Mouse (Mus musculus) midbrain, embryonic 14.5 days (tissue): ENCODE measurements around the gene Slc30a6. TPM values are rescaled to one million over a fixed set of nuclear protein-coding genes. Genes with fewer than 3 reads are reported as not detected.

Experiments
- ATAC-seq: fragments of 200-750 bp; cut with Nextera tagmentation; 2 replicates; pipeline ENCODE4 v1.8.0; 2017; ENCODE audit warnings: moderate number of reproducible peaks, moderate library complexity; ENCODE audit not compliant: low FRiP score, low TSS enrichment
- DNase-seq: peaks from one replicate; pipeline ENCODE4 v3.0.0-alpha.2; 2015
- H3K27ac ChIP-seq: fragments of 300-500 bp; sonication (generic); replicated peaks from 2 replicates; pipeline ENCODE4 v1.5.1; 2014; ENCODE audit warnings: mild to moderate bottlenecking, low read depth, low read length, moderate library complexity
- H3K27me3 ChIP-seq: fragments of 300-500 bp; sonication (generic); 2 replicates; pipeline ENCODE4 v1.6.1; 2014; ENCODE audit warnings: low read length, control low read depth, mixed read lengths; ENCODE audit not compliant: control insufficient read depth, insufficient read depth
- H3K36me3 ChIP-seq: fragments of 300-500 bp; sonication (generic); 2 replicates; pipeline ENCODE4 v1.6.1; 2014; ENCODE audit warnings: low read length, control low read depth; ENCODE audit not compliant: control insufficient read depth, insufficient read depth
- H3K4me1 ChIP-seq: fragments of 300-500 bp; sonication (generic); 2 replicates; pipeline ENCODE4 v1.6.1; 2014; ENCODE audit warnings: mild to moderate bottlenecking, antibody characterized with exemption, low read length, control low read depth; ENCODE audit not compliant: control insufficient read depth, insufficient read depth
- H3K4me2 ChIP-seq: fragments of 300-500 bp; sonication (generic); 2 replicates; pipeline ENCODE4 v1.6.1; 2014; ENCODE audit warnings: mild to moderate bottlenecking, low read length, moderate library complexity
- H3K4me3 ChIP-seq: fragments of 300-500 bp; sonication (generic); replicated peaks from 2 replicates; pipeline ENCODE4 v1.5.1; 2014; ENCODE audit warnings: low read depth, low read length
- H3K9ac ChIP-seq: fragments of 300-500 bp; sonication (generic); replicated peaks from 2 replicates; pipeline ENCODE4 v1.6.1; 2014; ENCODE audit warnings: mild to moderate bottlenecking, low read length, moderate library complexity
- H3K9me3 ChIP-seq: fragments of 300-500 bp; sonication (generic); 2 replicates; pipeline ENCODE4 v1.6.1; 2016; ENCODE audit warnings: low read length, control low read depth, mixed read lengths; ENCODE audit not compliant: control insufficient read depth
- WGBS: fragments of 180-500 bp; shearing (Covaris S2); extraction: QIAGEN DNeasy Blood & Tissue Kit; methylation state at CpG from one replicate; pipeline ENCODE4 v1.1.7; 2014; 5-methylcytosine and 5-hydroxymethylcytosine counted together
- polyA plus RNA-seq: library from polyadenylated mRNA; unstranded; fragments of >200 nt; fragmentation: Nextera tagmentation; extraction: Ambion mirVana; gene quantifications from 2 replicates; pipeline ENCODE4 v1.2.1, GENCODE M21; 2014

Slc30a6 gene
- polyA plus RNA-seq, 1 experiment from 2014 or later: 34.6 TPM

GRCm38 (mm10) chr17:74402486-74403222 lies 7.2 kb downstream of the Slc30a6 start:
- no peak for DNase-seq
- no peak for ATAC-seq
- Histone ChIP-seq H3K9me3 (no peaks in the 10 kb centered on the region), H3K9ac (no peak overlapping the region), H3K27ac (no peak overlapping the region), H3K27me3 (no peaks in the 10 kb centered on the region), H3K4me2 (no peak overlapping the region), H3K4me3 (no peak overlapping the region), H3K4me1 (no peaks in the 10 kb centered on the region), H3K36me3 (peaks cover 49% of the 10 kb centered on the region)
- WGBS: 97% methylated on average over 12 of the region's 12 CpGs

- Histone ChIP-seq H3K4me1 (no peaks in the 10 kb centered on the region), H3K36me3 (peaks cover 76% of the 10 kb centered on the region), H3K9ac (no peak overlapping the region), H3K9me3 (no peaks in the 10 kb centered on the region), H3K27ac (no peak overlapping the region), H3K4me2 (no peak overlapping the region), H3K27me3 (no peaks in the 10 kb centered on the region), H3K4me3 (no peak overlapping the region)
- DNase-seq: no peak
- WGBS: 91% methylated on average over 8 of the region's 8 CpGs
- no peak for ATAC-seq
Measured at GRCm38 (mm10) chr17:74406487-74406886, 11.1 kb downstream of the Slc30a6 start.

GRCm38 (mm10) chr17:74409722-74410121 lies 14.3 kb downstream of the Slc30a6 start:
- H3K27ac ChIP-seq: no peak overlapping the region
- peaks cover 76% of the 10 kb centered on the region for H3K36me3 ChIP-seq
- H3K4me1 ChIP-seq: no peaks in the 10 kb centered on the region
- no peaks in the 10 kb centered on the region for H3K27me3 ChIP-seq
- no peak overlapping the region for H3K4me3 ChIP-seq
- DNase-seq (peak; percentile 44), ATAC-seq (no peak)
- no peaks in the 10 kb centered on the region for H3K9me3 ChIP-seq
- WGBS: 69% methylated on average over 4 of the region's 4 CpGs
- H3K9ac ChIP-seq: no peak overlapping the region
- no peak overlapping the region for H3K4me2 ChIP-seq

- Histone ChIP-seq H3K9ac (no peak overlapping the region), H3K4me2 (no peak overlapping the region), H3K9me3 (no peaks in the 10 kb centered on the region), H3K36me3 (peaks cover 80% of the 10 kb centered on the region), H3K27ac (no peak overlapping the region), H3K4me1 (no peaks in the 10 kb centered on the region), H3K4me3 (no peak overlapping the region), H3K27me3 (no peaks in the 10 kb centered on the region)
- no peak for ATAC-seq
- no peak for DNase-seq
- 95% methylated on average over 8 of the region's 8 CpGs for WGBS
Measured at GRCm38 (mm10) chr17:74413324-74413723, 17.9 kb downstream of the Slc30a6 start.

- Histone ChIP-seq H3K9me3 (no peaks in the 10 kb centered on the region), H3K4me2 (no peak overlapping the region), H3K36me3 (peaks cover 78% of the 10 kb centered on the region), H3K4me3 (no peak overlapping the region), H3K9ac (no peak overlapping the region), H3K27me3 (no peaks in the 10 kb centered on the region), H3K4me1 (no peaks in the 10 kb centered on the region), H3K27ac (no peak overlapping the region)
- ATAC-seq: no peak
- WGBS: 81% methylated on average over 1 of the region's 1 CpGs
- no peak for DNase-seq
Measured at GRCm38 (mm10) chr17:74414671-74415070, 19.3 kb downstream of the Slc30a6 start.

- 93% methylated on average over 8 of the region's 8 CpGs for WGBS
- H3K36me3 ChIP-seq: peaks cover 73% of the 10 kb centered on the region
- no peak overlapping the region for H3K27ac ChIP-seq
- no peak overlapping the region for H3K4me3 ChIP-seq
- H3K27me3 ChIP-seq: no peaks in the 10 kb centered on the region
- H3K9ac ChIP-seq: no peak overlapping the region
- no peak overlapping the region for H3K4me2 ChIP-seq
- DNase-seq: no peak
- no peaks in the 10 kb centered on the region for H3K4me1 ChIP-seq
- no peaks in the 10 kb centered on the region for H3K9me3 ChIP-seq
- ATAC-seq: no peak
Measured at GRCm38 (mm10) chr17:74416841-74417360, 21.5 kb downstream of the Slc30a6 start.

GRCm38 (mm10) chr17:74418171-74418570 lies 22.8 kb downstream of the Slc30a6 start:
- DNase-seq: no peak
- peaks cover 65% of the 10 kb centered on the region for H3K36me3 ChIP-seq
- H3K4me2 ChIP-seq: no peak overlapping the region
- H3K27me3 ChIP-seq: no peaks in the 10 kb centered on the region
- H3K27ac ChIP-seq: no peak overlapping the region
- H3K9ac ChIP-seq: no peak overlapping the region
- H3K4me3 ChIP-seq: no peak overlapping the region
- 65% methylated on average over 4 of the region's 4 CpGs for WGBS
- no peak for ATAC-seq
- no peaks in the 10 kb centered on the region for H3K4me1 ChIP-seq
- no peaks in the 10 kb centered on the region for H3K9me3 ChIP-seq

GRCm38 (mm10) chr17:74420656-74421055 lies 25.2 kb downstream of the Slc30a6 start:
- H3K4me2 ChIP-seq: no peak overlapping the region
- peaks cover 63% of the 10 kb centered on the region for H3K36me3 ChIP-seq
- H3K9me3 ChIP-seq: no peaks in the 10 kb centered on the region
- no peak for DNase-seq
- H3K9ac ChIP-seq: no peak overlapping the region
- 58% methylated on average over 2 of the region's 2 CpGs for WGBS
- no peaks in the 10 kb centered on the region for H3K27me3 ChIP-seq
- no peak for ATAC-seq
- H3K4me3 ChIP-seq: no peak overlapping the region
- H3K27ac ChIP-seq: no peak overlapping the region
- H3K4me1 ChIP-seq: no peaks in the 10 kb centered on the region

- ATAC-seq: no peak; the same call in 1 of the 2 replicates
- 54% methylated on average over 12 of the region's 12 CpGs for WGBS
- no peaks in the 10 kb centered on the region for H3K27me3 ChIP-seq
- no peaks in the 10 kb centered on the region for H3K4me1 ChIP-seq
- H3K36me3 ChIP-seq: peaks cover 55% of the 10 kb centered on the region
- no peak overlapping the region for H3K4me2 ChIP-seq
- H3K27ac ChIP-seq: no peak overlapping the region
- DNase-seq: peak; percentile 60
- no peaks in the 10 kb centered on the region for H3K9me3 ChIP-seq
- no peak overlapping the region for H3K4me3 ChIP-seq
- no peak overlapping the region for H3K9ac ChIP-seq
Measured at GRCm38 (mm10) chr17:74424401-74425005, 29.1 kb downstream of the Slc30a6 start.
